Mouse (Mus musculus): ENCODE data around the gene Svop. TPM values are rescaled to one million over a fixed set of nuclear protein-coding genes. Genes with fewer than 3 reads are reported as not detected.
A peak's percentile ranks its signal among the peaks of the same experiment; 100 is the strongest.

Gene Svop
- polyA plus RNA-seq (2012; rRNA removed), result 122 and 128 TPM in 2 replicates

- TF ChIP-seq CTCF (IDR thresholded peaks at IDR 0.05; ENCODE audit: extremely low read depth, insufficient read depth, low read length) (no peak), POLR2A (IDR thresholded peaks at IDR 0.05; ENCODE audit: extremely low read depth, insufficient read depth, low read length) (peak; percentile 60; the same call in 1 of the 2 replicates)
- peak within 1 kb of the TSS; percentile 95 for H3K27ac ChIP-seq (ENCODE audit: insufficient read depth, low read length)
- H3K4me1 ChIP-seq (ENCODE audit: control insufficient read depth, insufficient read depth, low read length), result peaks cover 5% of the 10 kb centered on the region
- peak within 1 kb of the TSS; percentile 67 for H3K4me3 ChIP-seq (ENCODE audit: insufficient read depth, low read length)
Observed at GRCm38 (mm10) chr5:114091057-114091807, at the start of gene Svop. TSS of gene Svop (minus strand) at chr5:114091570.

DNA sequence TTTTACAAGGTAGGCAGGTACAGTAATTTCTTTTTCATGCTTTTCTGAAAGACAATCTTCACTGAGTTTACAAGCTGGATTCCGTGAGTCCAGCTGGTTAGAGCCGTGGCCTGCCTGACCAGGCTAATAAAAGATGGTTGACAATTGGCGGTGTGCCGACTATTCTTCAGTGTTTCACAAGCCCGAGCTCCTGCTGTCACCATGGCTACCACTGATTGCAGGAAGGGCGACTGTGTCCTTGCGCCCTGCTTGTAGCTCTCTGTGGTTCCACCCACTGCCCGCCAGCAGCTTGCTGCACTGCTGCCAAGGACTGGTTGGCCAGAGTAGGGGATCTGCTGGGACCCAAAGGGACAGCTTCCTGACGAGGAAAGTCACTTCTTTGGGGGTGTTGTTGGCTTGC is 47.8 kb upstream of the Svop start:
- TF ChIP-seq CTCF (IDR thresholded peaks at IDR 0.05; ENCODE audit: extremely low read depth, insufficient read depth, low read length) (no peak), POLR2A (IDR thresholded peaks at IDR 0.05; ENCODE audit: extremely low read depth, insufficient read depth, low read length) (no peak)
- Histone ChIP-seq H3K4me1 (ENCODE audit: control insufficient read depth, insufficient read depth, low read length) (no peaks in the 10 kb centered on the region), H3K4me3 (ENCODE audit: insufficient read depth, low read length) (no peak overlapping the region), H3K27ac (ENCODE audit: insufficient read depth, low read length) (peak overlapping the region; percentile 49)

GRCm38 (mm10) chr5:114138277-114139164 is 47.2 kb upstream of the Svop start:
- H3K4me3 ChIP-seq (ENCODE audit: insufficient read depth, low read length), result no peak overlapping the region
- H3K27ac ChIP-seq (ENCODE audit: insufficient read depth, low read length), result peak overlapping the region; percentile 51
- no peaks in the 10 kb centered on the region for H3K4me1 ChIP-seq (ENCODE audit: control insufficient read depth, insufficient read depth, low read length)
- TF ChIP-seq CTCF (IDR thresholded peaks at IDR 0.05; ENCODE audit: extremely low read depth, insufficient read depth, low read length) (no peak), POLR2A (IDR thresholded peaks at IDR 0.05; ENCODE audit: extremely low read depth, insufficient read depth, low read length) (no peak)

DNA sequence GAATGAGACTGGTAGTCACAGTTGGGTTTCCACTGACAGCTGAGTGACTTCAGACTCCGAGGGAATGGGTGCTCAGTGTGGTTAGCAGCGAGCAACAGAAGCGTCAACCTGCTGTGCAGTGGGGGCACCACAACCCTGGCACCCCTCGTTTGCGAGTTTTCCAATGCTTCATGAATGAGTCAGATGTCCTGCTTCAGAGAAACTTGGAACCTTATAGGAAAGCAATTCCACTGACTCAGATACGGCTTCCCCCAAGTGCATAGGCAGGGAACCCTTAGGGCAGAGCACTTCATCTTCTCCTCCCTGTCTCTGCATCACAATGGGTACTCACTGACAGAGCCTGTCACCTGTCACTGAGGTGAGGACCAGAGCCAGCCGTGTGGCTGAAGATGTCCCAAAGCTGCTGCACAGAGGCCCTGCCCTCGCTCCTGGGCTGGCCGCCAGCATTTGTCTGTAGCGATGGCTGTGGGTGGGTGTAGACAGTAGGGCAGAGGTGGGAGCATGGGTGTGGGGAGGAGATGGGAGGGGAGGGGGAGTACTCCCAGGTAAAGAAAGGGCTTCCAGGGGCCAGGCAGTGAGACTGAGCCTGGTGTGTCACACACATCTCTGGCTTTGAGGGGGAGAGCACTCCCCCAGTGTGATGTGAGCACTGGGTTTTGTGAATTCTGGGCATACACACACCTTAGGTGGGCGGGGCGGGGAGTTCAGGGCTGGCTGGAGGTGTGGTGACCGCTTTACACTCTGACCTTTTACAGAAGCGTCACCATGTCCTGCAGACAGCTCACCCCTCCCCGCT is 46.3 kb upstream of the Svop start:
- no peak overlapping the region for H3K4me3 ChIP-seq (ENCODE audit: insufficient read depth, low read length)
- H3K4me1 ChIP-seq (ENCODE audit: control insufficient read depth, insufficient read depth, low read length), result no peaks in the 10 kb centered on the region
- no peak overlapping the region for H3K27ac ChIP-seq (ENCODE audit: insufficient read depth, low read length)
- no peak for TF ChIP-seq POLR2A (IDR thresholded peaks at IDR 0.05; ENCODE audit: extremely low read depth, insufficient read depth, low read length)
- no peak for TF ChIP-seq CTCF (IDR thresholded peaks at IDR 0.05; ENCODE audit: extremely low read depth, insufficient read depth, low read length)

DNA sequence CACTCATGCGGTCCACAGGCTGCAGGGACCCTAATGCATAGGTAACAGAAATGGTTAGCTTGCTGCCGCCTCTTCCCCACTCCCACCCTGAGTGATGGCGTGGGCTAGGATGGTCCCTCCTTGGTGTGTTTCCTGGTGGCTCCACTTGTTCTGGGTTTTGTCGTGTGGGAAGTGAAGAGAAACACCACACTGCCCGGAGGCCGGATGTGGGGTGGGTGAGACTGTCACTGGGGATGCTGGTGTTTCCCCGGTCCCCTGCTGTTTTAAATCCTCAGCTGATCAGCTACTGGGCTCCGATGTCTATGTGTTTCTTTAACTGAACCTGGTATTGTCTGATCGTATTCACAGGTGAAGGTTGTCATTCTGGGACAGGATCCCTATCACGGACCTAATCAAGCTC is 44.1 kb upstream of the Svop start:
- H3K4me1 ChIP-seq (ENCODE audit: control insufficient read depth, insufficient read depth, low read length), result no peaks in the 10 kb centered on the region

DNA sequence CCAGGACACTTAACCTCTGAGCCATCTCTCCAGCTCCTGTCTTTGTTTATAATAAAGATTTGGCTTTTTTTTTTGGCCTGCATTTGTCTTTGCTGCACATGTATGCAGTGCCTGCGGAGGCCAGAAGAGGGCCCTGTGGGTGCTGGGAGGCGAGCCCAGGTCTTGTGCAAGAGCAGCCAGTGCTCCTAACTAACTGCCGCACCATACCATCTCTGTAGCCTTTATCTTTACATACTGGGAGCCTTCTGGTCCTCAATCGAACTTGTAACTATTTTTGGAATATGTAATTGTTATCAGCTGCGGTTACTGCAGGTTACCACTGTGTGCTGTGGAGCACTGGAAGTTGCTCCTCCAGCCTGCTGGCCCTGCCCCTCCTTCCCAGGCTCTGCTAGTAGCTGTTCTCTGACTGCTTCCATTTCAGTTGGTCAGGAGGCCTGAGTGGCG is 42.7 kb upstream of the Svop start:
- Histone ChIP-seq H3K4me3 (ENCODE audit: insufficient read depth, low read length) (no peak overlapping the region), H3K27ac (ENCODE audit: insufficient read depth, low read length) (no peak overlapping the region), H3K4me1 (ENCODE audit: control insufficient read depth, insufficient read depth, low read length) (no peaks in the 10 kb centered on the region)
- no peak for TF ChIP-seq POLR2A (IDR thresholded peaks at IDR 0.05; ENCODE audit: extremely low read depth, insufficient read depth, low read length)
- peak; percentile 42 for TF ChIP-seq CTCF (IDR thresholded peaks at IDR 0.05; ENCODE audit: extremely low read depth, insufficient read depth, low read length)

More for the DNA sequence above, 44.1 kb upstream of the Svop start:
- Histone ChIP-seq H3K4me3 (ENCODE audit: insufficient read depth, low read length) (no peak overlapping the region), H3K27ac (ENCODE audit: insufficient read depth, low read length) (no peak overlapping the region)
- TF ChIP-seq POLR2A (IDR thresholded peaks at IDR 0.05; ENCODE audit: extremely low read depth, insufficient read depth, low read length) (no peak), CTCF (IDR thresholded peaks at IDR 0.05; ENCODE audit: extremely low read depth, insufficient read depth, low read length) (no peak)

GRCm38 (mm10) chr5:114132841-114133240 is 41.5 kb upstream of the Svop start:
- Histone ChIP-seq H3K4me3 (ENCODE audit: insufficient read depth, low read length) (no peak overlapping the region), H3K27ac (ENCODE audit: insufficient read depth, low read length) (no peak overlapping the region), H3K4me1 (ENCODE audit: control insufficient read depth, insufficient read depth, low read length) (no peaks in the 10 kb centered on the region)
- TF ChIP-seq POLR2A (IDR thresholded peaks at IDR 0.05; ENCODE audit: extremely low read depth, insufficient read depth, low read length), result no peak
- TF ChIP-seq CTCF (IDR thresholded peaks at IDR 0.05; ENCODE audit: extremely low read depth, insufficient read depth, low read length), result no peak

DNA sequence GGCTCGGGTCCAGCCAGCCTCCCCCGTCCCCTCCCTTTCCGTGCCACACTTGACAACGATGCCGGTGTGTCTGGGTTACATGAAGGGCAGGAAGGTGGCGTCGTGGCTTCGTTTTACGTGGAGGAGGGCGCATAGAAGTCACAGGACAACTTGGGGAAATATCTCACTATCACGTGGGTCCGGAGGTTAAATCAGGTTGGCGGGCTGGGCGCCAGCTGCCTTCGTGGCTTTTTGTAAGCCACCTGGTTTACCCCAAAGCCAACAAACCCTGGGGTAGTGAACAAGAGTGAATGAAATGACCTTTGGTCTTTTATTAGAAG is 40.1 kb upstream of the Svop start:
- no peak for TF ChIP-seq POLR2A (IDR thresholded peaks at IDR 0.05; ENCODE audit: extremely low read depth, insufficient read depth, low read length)
- TF ChIP-seq CTCF (IDR thresholded peaks at IDR 0.05; ENCODE audit: extremely low read depth, insufficient read depth, low read length), result no peak
- Histone ChIP-seq H3K4me1 (ENCODE audit: control insufficient read depth, insufficient read depth, low read length) (no peaks in the 10 kb centered on the region), H3K4me3 (ENCODE audit: insufficient read depth, low read length) (peak overlapping the region; percentile 44), H3K27ac (ENCODE audit: insufficient read depth, low read length) (no peak overlapping the region)

Data from cortical plate, adult 2 months (tissue).